8 mouse cellular contexts compared by ENCODE assay signal in the genomic region with DNA sequence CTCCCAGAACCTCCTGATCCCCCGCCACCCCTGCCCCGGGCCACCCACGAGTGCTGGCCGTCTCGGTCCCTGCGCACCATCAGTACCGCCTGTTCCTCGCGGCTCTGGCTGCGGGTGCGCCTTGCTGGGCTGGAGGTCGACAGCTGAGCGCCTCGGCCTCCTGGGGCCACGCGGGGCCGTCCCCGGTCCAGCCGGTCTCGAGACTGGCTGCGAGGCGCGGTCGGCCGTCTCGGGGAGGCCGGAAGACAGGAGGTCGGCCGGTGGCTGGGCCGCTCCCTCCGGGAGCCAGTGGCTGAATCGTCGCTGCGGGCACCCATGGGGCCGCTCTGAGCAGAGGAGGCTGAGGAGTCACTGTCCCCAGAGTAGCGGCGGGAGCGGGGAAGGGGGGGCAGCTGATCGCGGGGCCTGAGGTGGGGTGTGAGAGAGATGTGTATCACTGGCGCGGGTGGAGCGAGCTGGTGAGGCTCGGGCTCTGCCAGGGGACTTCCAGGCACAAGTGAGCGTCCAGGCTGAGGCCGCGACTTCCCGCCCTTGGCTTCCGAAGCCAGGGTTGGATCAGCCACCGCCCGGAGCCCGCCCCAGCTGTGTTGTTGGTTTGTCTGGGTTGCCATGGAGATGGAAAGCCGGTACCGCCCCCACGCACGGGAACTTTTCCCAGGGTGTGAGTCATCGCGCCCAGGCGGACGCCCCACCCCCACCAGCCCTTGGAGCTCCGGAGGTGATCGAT. TPM values are rescaled to one million over a fixed set of nuclear protein-coding genes. Genes with fewer than 3 reads are reported as not detected.
A peak's percentile ranks its signal among the peaks of the same experiment; 100 is the strongest.
DNase-seq lines count a peak whose midpoint lies in the region; ATAC-seq and TF ChIP-seq lines count a peak whose summit lies in the region.

No protein-coding gene starts in this region.

- H3K9ac ChIP-seq in forebrain, embryonic 13.5 days: peak overlapping the region; percentile 57
- peak overlapping the region; percentile 31; the same call in 1 of the 2 replicates for H3K9ac ChIP-seq in heart, postnatal 0 days (replicated peaks; ENCODE audit: low read depth, low read length)
- H3K9ac ChIP-seq in liver, embryonic 13.5 days: peak overlapping the region; percentile 56
- H3K9ac ChIP-seq in stomach, postnatal 0 days (ENCODE audit: low read length): peak overlapping the region; percentile 47

- no peak for TF ChIP-seq CTCF in heart, postnatal 0 days (IDR thresholded peaks at IDR 0.05; ENCODE audit: low read depth)
- TF ChIP-seq CTCF in stomach, postnatal 0 days (IDR thresholded peaks at IDR 0.05; ENCODE audit: low read depth): no peak

- peaks cover 28% of the 10 kb centered on the region for H3K4me1 ChIP-seq in brown adipose tissue, adult 24 weeks (ENCODE audit: control insufficient read depth, insufficient read depth, insufficient read length, low read length)
- H3K4me1 ChIP-seq in forebrain, embryonic 13.5 days: peaks cover 67% of the 10 kb centered on the region
- H3K4me1 ChIP-seq in heart, postnatal 0 days (ENCODE audit: control insufficient read depth, insufficient read depth): peaks cover 37% of the 10 kb centered on the region
- H3K4me1 ChIP-seq in liver, embryonic 13.5 days (replicated peaks): peaks cover 69% of the 10 kb centered on the region
- peaks cover 27% of the 10 kb centered on the region for H3K4me1 ChIP-seq in stomach, postnatal 0 days (replicated peaks; ENCODE audit: control insufficient read depth, insufficient read depth)

- peak overlapping the region; percentile 79 for H3K4me2 ChIP-seq in forebrain, embryonic 13.5 days
- H3K4me2 ChIP-seq in heart, postnatal 0 days (ENCODE audit: low read depth, low read length): peak overlapping the region; percentile 69
- peak overlapping the region; percentile 74 for H3K4me2 ChIP-seq in liver, embryonic 13.5 days
- peak overlapping the region; percentile 77 for H3K4me2 ChIP-seq in stomach, postnatal 0 days (replicated peaks; ENCODE audit: low read depth)

- H3K4me3 ChIP-seq in brown adipose tissue, adult 24 weeks (ENCODE audit: insufficient read depth, low read depth, low read length): peak overlapping the region; percentile 41
- H3K4me3 ChIP-seq in forebrain, embryonic 13.5 days: peak overlapping the region; percentile 40
- peak overlapping the region; percentile 40 for H3K4me3 ChIP-seq in heart, postnatal 0 days (ENCODE audit: low read depth, low read length)
- H3K4me3 ChIP-seq in liver, embryonic 13.5 days (replicated peaks): peak overlapping the region; percentile 48
- H3K4me3 ChIP-seq in stomach, postnatal 0 days (ENCODE audit: low read depth, low read length): peak overlapping the region; percentile 38

- H3K27me3 ChIP-seq in forebrain, embryonic 13.5 days: peaks cover 82% of the 10 kb centered on the region
- peaks cover 46% of the 10 kb centered on the region for H3K27me3 ChIP-seq in heart, postnatal 0 days (ENCODE audit: control insufficient read depth, insufficient read depth, low read length)
- H3K27me3 ChIP-seq in liver, embryonic 13.5 days: peaks cover 84% of the 10 kb centered on the region
- peaks cover 10% of the 10 kb centered on the region; the same call in 1 of the 2 replicates for H3K27me3 ChIP-seq in stomach, postnatal 0 days (ENCODE audit: control insufficient read depth, insufficient read depth, low read length)

- TF ChIP-seq EP300 in heart, postnatal 0 days (IDR thresholded peaks at IDR 0.05; ENCODE audit: low read depth): 0 out of 2 replicates have a peak, but pooled peaks have one; percentile 20
- peak; percentile 66 for TF ChIP-seq EP300 in stomach, postnatal 0 days (optimal IDR thresholded peaks at IDR 0.05)

- under 1% methylated on average over 56 of the region's 62 CpGs for WGBS in forebrain, embryonic 13.5 days
- WGBS in heart, postnatal 0 days: 4% methylated on average over 60 of the region's 62 CpGs
- WGBS in liver, embryonic 13.5 days (ENCODE audit: insufficient replicate concordance): 7% methylated on average over 59 of the region's 62 CpGs
- WGBS in stomach, postnatal 0 days: 5% methylated on average over 62 of the region's 62 CpGs

- ATAC-seq in forebrain, embryonic 13.5 days: peak; percentile 33
- peak; percentile 59 for ATAC-seq in heart, postnatal 0 days (ENCODE audit: insufficient read depth, low read depth)
- peak; percentile 30 for ATAC-seq in liver, embryonic 13.5 days (ENCODE audit: low read depth)
- ATAC-seq in stomach, postnatal 0 days (ENCODE audit: low FRiP score, low TSS enrichment): peak; percentile 76

- no peak overlapping the region for H3K27ac ChIP-seq in brown adipose tissue, adult 24 weeks (replicated peaks; ENCODE audit: low read depth, low read length)
- H3K27ac ChIP-seq in forebrain, embryonic 13.5 days: no peak overlapping the region
- peak overlapping the region; percentile 44; the same call in 1 of the 2 replicates for H3K27ac ChIP-seq in heart, postnatal 0 days (ENCODE audit: low read depth)
- no peak overlapping the region for H3K27ac ChIP-seq in liver, embryonic 13.5 days
- H3K27ac ChIP-seq in stomach, postnatal 0 days (replicated peaks): peak overlapping the region; percentile 49; the same call in 1 of the 2 replicates

- 0 out of 2 replicates have a peak, but pooled peaks cover 5% of the 10 kb centered on the region for H3K36me3 ChIP-seq in forebrain, embryonic 13.5 days (ENCODE audit: poor library complexity, severe bottlenecking)
- no peaks in the 10 kb centered on the region for H3K36me3 ChIP-seq in heart, postnatal 0 days (replicated peaks; ENCODE audit: control insufficient read depth, insufficient read depth, low read length)
- no peaks in the 10 kb centered on the region for H3K36me3 ChIP-seq in liver, embryonic 13.5 days
- peaks cover 3% of the 10 kb centered on the region; the same call in 1 of the 2 replicates for H3K36me3 ChIP-seq in stomach, postnatal 0 days (ENCODE audit: control insufficient read depth, insufficient read depth, low read length)

- peak; percentile 87 for DNase-seq in CD4-positive, CD25-positive, alpha-beta regulatory T cell, adult 2 months (ENCODE audit: low read depth, low spot score)
- DNase-seq in heart, postnatal 0 days (ENCODE audit: low spot score): peak; percentile 86
- DNase-seq in kidney, postnatal 36 days: peak; percentile 95
- DNase-seq in liver, embryonic 13.5 days: peak; percentile 70
- peak; percentile 85 to 87 for DNase-seq in natural killer cell, adult 2 months (ENCODE audit: low spot score in 2 of 2)
- DNase-seq in stomach, postnatal 0 days (ENCODE audit: low spot score): peak; percentile 97

- no peaks in the 10 kb centered on the region for H3K9me3 ChIP-seq in forebrain, embryonic 13.5 days (replicated peaks)
- H3K9me3 ChIP-seq in heart, postnatal 0 days (replicated peaks; ENCODE audit: control insufficient read depth, low read length): no peaks in the 10 kb centered on the region
- H3K9me3 ChIP-seq in liver, embryonic 13.5 days (replicated peaks): no peaks in the 10 kb centered on the region
- H3K9me3 ChIP-seq in stomach, postnatal 0 days (ENCODE audit: control insufficient read depth, low read length): no peaks in the 10 kb centered on the region

RNA-seq across cellular contexts. Expression of a gene that starts 3.6 kb away (rescaled TPM):
- 17.7 and 20.5 TPM in 2 replicates for polyA plus RNA-seq in brown adipose tissue, adult 24 weeks (2012; ENCODE audit: insufficient read depth, insufficient read length, missing spikeins)
- 13.2 and 15.2 TPM in 2 replicates for polyA plus RNA-seq in forebrain, embryonic 13.5 days (2015; fragmentation: Nextera tagmentation; extraction: Ambion mirVana)
- total RNA-seq in heart, postnatal 0 days (2014; rRNA removed; ENCODE audit: low replicate concordance): 21.9 and 28.5 TPM in 2 replicates
- 11.5 and 12.0 TPM in 2 replicates for polyA plus RNA-seq in heart, postnatal 0 days (2015; fragmentation: Nextera tagmentation; extraction: Ambion mirVana)
- 14.3 and 15.1 TPM in 2 replicates for polyA plus RNA-seq in liver, embryonic 13.5 days (2015; fragmentation: Nextera tagmentation; extraction: Ambion mirVana)
- 21.4 and 24.8 TPM in 2 replicates for polyA plus RNA-seq in stomach, postnatal 0 days (2015; fragmentation: Nextera tagmentation; extraction: Ambion mirVana)

RNA-seq across cellular contexts. Expression of a gene that starts 3.6 kb away (rescaled TPM):
- polyA plus RNA-seq in brown adipose tissue, adult 24 weeks (2012; ENCODE audit: insufficient read depth, insufficient read length, missing spikeins): 0.95 and 3.4 TPM in 2 replicates
- 0.43 TPM in 1 of 2 replicates, not detected in the other for polyA plus RNA-seq in forebrain, embryonic 13.5 days (2015; fragmentation: Nextera tagmentation; extraction: Ambion mirVana)
- total RNA-seq in heart, postnatal 0 days (2014; rRNA removed; ENCODE audit: low replicate concordance): 2.7 TPM in 1 of 2 replicates, not detected in the other
- polyA plus RNA-seq in heart, postnatal 0 days (2015; fragmentation: Nextera tagmentation; extraction: Ambion mirVana): 0.85 and 1.1 TPM in 2 replicates
- polyA plus RNA-seq in liver, embryonic 13.5 days (2015; fragmentation: Nextera tagmentation; extraction: Ambion mirVana): 0.42 and 0.50 TPM in 2 replicates
- 1.6 and 1.9 TPM in 2 replicates for polyA plus RNA-seq in stomach, postnatal 0 days (2015; fragmentation: Nextera tagmentation; extraction: Ambion mirVana)

RNA-seq across cellular contexts. Expression of a gene that starts 37.1 kb away (rescaled TPM):
- 14.4 and 18.4 TPM in 2 replicates for polyA plus RNA-seq in brown adipose tissue, adult 24 weeks (2012; ENCODE audit: insufficient read depth, insufficient read length, missing spikeins)
- polyA plus RNA-seq in forebrain, embryonic 13.5 days (2015; fragmentation: Nextera tagmentation; extraction: Ambion mirVana): 25.8 and 26.3 TPM in 2 replicates
- 17.9 and 50.4 TPM in 2 replicates for total RNA-seq in heart, postnatal 0 days (2014; rRNA removed; ENCODE audit: low replicate concordance)
- polyA plus RNA-seq in heart, postnatal 0 days (2015; fragmentation: Nextera tagmentation; extraction: Ambion mirVana): 28.5 and 28.8 TPM in 2 replicates
- 11.8 and 14.3 TPM in 2 replicates for polyA plus RNA-seq in liver, embryonic 13.5 days (2015; fragmentation: Nextera tagmentation; extraction: Ambion mirVana)
- 19.1 and 19.6 TPM in 2 replicates for polyA plus RNA-seq in stomach, postnatal 0 days (2015; fragmentation: Nextera tagmentation; extraction: Ambion mirVana)

RNA-seq across cellular contexts. Expression of a gene that starts 37.5 kb away (rescaled TPM):
- 121 and 140 TPM in 2 replicates for polyA plus RNA-seq in brown adipose tissue, adult 24 weeks (2012; ENCODE audit: insufficient read depth, insufficient read length, missing spikeins)
- 808 and 853 TPM in 2 replicates for polyA plus RNA-seq in forebrain, embryonic 13.5 days (2015; fragmentation: Nextera tagmentation; extraction: Ambion mirVana)
- 213 and 286 TPM in 2 replicates for total RNA-seq in heart, postnatal 0 days (2014; rRNA removed; ENCODE audit: low replicate concordance)
- polyA plus RNA-seq in heart, postnatal 0 days (2015; fragmentation: Nextera tagmentation; extraction: Ambion mirVana): 204 and 238 TPM in 2 replicates
- polyA plus RNA-seq in liver, embryonic 13.5 days (2015; fragmentation: Nextera tagmentation; extraction: Ambion mirVana): 312 and 331 TPM in 2 replicates
- polyA plus RNA-seq in stomach, postnatal 0 days (2015; fragmentation: Nextera tagmentation; extraction: Ambion mirVana): 231 and 235 TPM in 2 replicates

Comparison
In these comparisons a context has a peak if more than half of its experiments do, and no peak if none do; other contexts are left out.
1. H3K27ac ChIP-seq: peak in heart, postnatal 0 days (single experiment) and stomach, postnatal 0 days (single experiment); none in brown adipose tissue, adult 24 weeks (single experiment), forebrain, embryonic 13.5 days (single experiment) and liver, embryonic 13.5 days (single experiment).
2. Peak in every context shown above with its lines, with median percentiles within 50 percentile points of each other: DNase-seq, H3K4me3 ChIP-seq, ATAC-seq, H3K4me2 ChIP-seq and H3K9ac ChIP-seq.